Mouse (Mus musculus) retina, adult 2 months (tissue): Measurements from ENCODE around the gene Fgfr2.

Source experiments
- DNase-seq: peaks from one replicate; pipeline ENCODE4 v3.0.0-alpha.2; 2012; ENCODE audit warnings: low read depth, low spot score

Gene Fgfr2

DNA sequence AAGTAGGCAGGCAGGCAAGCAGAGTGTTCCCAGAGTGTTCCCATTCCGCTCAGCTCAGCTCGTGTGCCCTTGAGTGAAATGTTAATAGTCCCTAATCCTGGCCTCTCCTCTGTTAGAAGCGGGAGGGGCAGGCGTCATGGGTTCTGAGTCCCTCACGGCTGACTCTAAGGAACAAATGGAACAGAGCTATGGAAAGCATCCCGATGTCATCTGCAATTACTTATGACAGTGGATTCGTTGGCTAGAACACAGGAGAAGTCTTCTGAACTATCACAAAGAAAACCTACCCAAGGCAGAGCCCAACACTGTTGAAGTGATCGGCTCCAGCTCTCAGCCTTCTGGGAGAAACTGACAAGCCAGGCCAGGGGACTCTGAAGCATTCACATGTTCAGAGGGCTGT lies 2819.7 kb downstream of the Fgfr2 start:
- no peak for DNase-seq

DNA sequence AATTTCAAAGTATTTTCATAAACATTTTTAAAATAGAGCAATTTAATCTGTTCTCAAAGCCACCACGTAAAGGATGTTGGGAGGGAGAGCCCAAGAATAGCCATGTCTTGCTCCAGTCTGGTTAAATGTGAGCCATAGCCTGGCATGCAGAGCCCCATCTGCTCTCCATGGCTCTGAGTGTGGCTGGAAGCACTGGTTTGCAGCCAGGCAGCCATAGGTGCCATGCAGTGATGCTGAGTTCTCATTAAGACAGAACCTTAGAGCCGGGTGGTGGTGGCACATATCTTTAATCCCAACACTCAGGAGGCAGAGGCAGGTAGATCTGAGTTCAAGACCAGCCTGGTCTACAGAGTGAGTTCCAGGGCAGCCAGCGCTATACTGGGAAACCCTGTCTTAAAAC lies 2822.5 kb downstream of the Fgfr2 start:
- DNase-seq, result no peak

GRCm38 (mm10) chr7:130298926-130299594 lies 2824.1 kb downstream of the Fgfr2 start:
- DNase-seq, result no peak

GRCm38 (mm10) chr7:130291179-130291578 lies 2832.0 kb downstream of the Fgfr2 start:
- DNase-seq, result no peak

DNA sequence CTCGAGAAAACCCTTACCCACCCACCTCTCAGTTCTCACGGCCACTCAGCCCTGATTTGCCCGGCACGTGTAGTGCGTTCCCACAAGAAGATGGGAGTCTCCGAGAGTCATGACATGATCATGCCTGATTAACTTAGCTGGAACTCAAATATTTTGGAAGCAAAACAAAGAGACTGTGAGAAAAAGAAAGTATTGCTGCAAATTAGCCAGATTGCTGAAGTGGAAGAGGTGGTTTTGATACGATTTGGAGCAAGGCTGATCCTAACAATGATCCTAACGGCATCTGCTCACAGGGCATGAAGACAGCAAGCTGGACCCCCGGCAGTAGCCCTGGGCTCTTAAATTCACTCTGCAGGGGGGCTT lies 2833.7 kb downstream of the Fgfr2 start:
- no peak for DNase-seq

- no peak for DNase-seq
Observed at GRCm38 (mm10) chr7:130288719-130289427, 2834.3 kb downstream of the Fgfr2 start.

- DNase-seq, result no peak
Observed at GRCm38 (mm10) chr7:130288248-130288647, 2834.9 kb downstream of the Fgfr2 start.

DNA sequence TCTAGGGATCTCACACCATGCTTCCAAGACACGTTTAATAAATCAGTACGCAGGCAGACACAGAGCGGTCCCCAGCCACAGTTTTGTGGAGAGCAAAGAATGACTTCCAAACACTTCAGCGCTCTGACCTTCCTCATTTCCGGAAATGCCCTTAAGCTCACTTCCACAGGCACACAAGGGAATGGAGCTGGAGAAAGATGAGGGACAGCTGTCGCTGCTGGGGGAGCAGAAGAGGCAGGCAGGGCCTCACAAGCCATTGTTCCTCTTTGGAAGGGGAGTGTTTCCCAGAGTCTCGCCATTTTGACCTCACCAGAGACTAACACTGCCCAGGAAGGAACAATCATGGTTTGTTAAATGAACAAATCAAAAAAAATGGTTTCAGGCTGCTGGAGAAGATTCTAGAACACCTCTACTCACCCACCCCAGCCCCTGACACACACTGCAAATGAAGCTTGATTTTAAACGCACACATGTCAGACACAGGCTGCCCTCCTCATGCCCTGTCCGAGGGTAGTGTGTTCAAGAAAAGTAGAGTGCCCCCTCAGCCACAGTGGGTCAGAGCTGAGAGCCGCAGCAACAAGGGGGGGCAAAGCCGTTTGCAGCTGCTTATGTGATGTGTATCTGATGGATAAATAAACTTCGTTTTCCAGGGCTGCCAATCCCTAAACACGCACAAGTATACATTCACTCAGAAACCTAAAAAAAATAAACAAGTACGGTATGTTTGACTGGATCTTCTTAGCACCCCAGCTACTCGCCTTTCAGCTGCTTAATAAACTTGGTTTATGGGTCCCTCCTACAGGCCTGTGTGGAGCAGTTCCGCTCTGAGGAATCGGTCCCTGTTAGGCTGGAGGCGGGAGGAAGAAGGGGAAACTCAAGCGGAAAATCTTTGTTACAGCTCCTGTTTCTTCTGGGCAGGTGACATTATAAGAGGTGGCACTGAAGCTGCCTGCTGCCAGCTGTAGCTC lies 2844.1 kb downstream of the Fgfr2 start:
- DNase-seq, result no peak

DNA sequence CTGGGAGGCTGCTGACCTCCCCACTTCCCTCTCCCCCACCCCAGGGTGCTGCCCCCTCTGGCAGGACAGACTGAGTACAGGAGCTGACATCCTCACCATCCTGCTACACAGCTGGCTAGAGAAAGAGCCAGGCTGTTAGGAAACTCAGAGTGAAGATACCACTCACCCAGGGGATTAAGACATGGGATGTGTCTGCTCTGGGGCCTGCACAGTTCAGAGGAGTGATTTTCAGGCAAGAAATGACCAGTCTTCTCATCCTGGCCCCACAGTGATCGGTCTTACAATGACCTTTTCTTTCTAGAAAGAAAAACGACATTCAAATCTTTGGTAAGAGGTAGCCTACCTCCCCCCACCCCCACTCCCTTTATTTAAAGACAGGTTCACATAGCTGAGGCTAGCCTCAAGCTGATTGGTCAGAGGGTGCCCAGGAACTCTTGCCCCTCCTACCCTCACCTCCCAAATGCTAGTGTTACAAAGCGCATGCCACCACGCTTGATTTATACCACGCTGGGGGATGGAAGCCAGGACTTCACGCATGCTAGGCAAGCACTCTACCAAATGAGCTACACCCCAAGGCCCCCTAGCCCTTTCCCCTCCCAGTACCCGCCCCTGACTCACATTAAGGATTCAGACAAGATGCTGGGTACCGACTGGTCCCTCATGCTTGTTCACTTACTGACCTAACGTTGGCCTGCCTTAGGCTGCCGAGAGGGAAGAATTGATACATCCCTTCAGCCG lies 2845.0 kb downstream of the Fgfr2 start:
- DNase-seq, result no peak

DNA sequence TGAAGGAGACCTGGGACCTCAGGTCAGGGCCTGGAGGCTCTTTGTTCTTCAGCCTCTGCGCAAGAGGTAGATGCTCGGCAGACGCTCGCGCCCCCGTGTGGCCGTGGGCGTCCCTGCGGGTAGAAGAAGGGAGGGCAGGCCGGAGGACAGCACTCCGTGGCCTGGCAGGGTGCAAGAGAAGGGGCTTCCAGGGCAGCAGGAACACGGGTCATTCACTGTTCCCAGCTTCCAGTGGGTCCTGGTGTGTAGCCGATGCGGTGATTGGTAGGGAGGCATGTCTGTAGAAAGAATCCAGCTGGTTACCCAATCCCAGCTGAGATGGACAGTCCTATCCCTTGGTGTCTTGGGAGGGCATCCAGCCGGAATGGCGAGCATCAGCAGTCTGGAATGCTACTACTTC lies 2849.9 kb downstream of the Fgfr2 start:
- no peak for DNase-seq

DNA sequence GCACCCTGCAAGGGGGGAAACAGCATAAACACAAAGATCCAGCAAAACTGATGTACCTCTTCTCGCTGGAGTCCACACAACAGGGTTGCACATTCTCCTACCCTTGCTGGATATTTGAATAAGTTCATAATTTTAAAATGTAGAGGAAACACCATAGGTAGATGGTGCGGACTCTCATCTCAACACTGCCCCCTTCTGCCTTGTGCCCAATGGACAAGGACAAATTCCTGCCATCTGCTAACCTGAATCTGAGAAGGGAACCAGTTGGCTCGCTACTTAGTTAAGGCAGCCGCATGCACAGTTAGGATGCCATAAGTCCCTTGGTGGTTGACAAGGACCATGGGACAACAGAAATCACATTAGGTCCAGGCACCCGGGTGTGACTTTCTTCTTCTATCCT lies 2852.3 kb downstream of the Fgfr2 start:
- DNase-seq, result no peak

DNA sequence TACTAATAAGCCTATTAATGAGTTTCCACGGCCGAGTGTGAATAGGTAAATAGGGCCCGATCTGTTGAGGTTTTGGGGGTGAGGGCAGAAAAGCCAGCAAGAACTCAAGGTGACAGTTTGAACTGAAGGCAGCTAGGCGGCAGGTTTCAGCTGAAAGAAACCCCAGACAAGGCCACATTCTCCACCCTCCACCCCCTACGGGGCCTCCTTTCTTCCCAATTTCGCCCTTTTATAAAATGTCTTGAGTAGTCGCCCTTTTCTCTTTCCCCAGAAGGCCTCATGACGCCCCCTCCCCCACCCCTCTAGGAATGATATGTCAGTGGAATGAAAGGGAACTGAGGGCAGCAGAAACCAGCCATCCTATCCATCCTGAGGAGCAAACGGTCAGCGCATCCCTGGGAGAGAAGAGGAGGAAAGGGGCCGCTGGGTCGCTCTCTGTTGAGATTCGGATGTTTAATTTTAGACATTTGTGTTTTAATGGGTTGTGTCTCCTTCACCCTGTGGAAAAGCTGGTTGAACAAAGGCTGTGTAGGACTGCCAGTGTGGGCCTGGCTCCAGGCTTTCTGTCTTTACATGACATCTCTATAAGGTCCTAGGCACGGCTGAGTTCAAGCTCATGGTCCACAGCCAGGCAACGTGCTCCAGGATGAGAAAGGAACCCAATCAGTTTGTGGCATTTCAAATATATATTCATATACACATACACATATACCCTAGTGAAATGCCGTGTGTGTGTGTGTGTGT lies 2853.9 kb downstream of the Fgfr2 start:
- no peak for DNase-seq

GRCm38 (mm10) chr7:130267099-130267498 lies 2856.1 kb downstream of the Fgfr2 start:
- DNase-seq, result no peak

- DNase-seq, result no peak
Observed at GRCm38 (mm10) chr7:130266166-130266490, 2857.0 kb downstream of the Fgfr2 start.

GRCm38 (mm10) chr7:130265319-130266165 lies 2857.6 kb downstream of the Fgfr2 start:
- DNase-seq, result no peak

DNA sequence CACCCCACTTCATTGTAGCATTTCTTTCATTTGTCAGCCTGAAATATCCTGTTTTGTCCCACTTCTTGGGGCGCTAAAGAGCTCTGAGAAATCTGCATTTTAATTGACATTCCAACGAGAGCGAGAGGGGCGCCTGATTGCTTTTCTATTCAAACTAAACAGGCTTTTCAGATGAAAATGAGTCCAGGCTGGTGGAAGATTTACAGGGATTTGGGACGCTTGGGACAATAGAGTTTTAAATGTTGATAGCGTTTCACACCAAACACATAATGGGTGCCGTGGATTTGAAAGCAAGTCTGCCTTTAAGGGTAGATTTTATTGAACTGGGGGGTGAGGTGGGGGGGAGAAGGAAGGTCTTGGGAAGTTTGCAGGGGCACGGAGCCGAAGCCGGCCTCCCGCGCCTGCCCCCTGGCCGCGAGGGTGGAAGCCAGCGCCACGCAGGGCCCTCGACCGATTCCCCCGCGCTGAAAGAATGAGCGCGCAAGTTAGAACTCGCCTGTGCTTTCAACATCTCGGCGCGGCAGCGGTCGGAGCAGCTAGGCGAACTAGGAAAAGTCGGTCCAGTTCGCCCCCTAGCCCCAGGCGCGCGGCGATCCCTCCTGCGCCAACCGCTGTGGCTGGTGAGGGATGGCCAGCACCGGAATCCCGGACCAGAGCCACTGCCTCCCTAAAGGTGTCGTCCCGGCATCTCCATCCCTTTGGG lies 2858.4 kb downstream of the Fgfr2 start:
- no peak for DNase-seq

GRCm38 (mm10) chr7:130263799-130264351 lies 2859.3 kb downstream of the Fgfr2 start:
- no peak for DNase-seq

GRCm38 (mm10) chr7:130263233-130263594 lies 2859.9 kb downstream of the Fgfr2 start:
- no peak for DNase-seq

- no peak for DNase-seq
Observed at GRCm38 (mm10) chr7:130262528-130263232, 2860.5 kb downstream of the Fgfr2 start.
